Mouse (Mus musculus) embryo, embryonic 10 days (tissue): ENCODE data around the gene Defb33.

Experiments used
- DNase-seq: peaks from one replicate; pipeline ENCODE4 v3.0.0-alpha.2; 2015; ENCODE audit warnings: low spot score

Defb33 gene

GRCm38 (mm10) chr8:20892369-20892768, at the start of gene Defb33:
Gene Defb33, plus strand, starts transcription at chr8:20892669.
- no peak for DNase-seq

GRCm38 (mm10) chr8:20874608-20875007, 17.9 kb upstream of the Defb33 start:
- no peak for DNase-seq

GRCm38 (mm10) chr8:20902527-20902926, 10.1 kb downstream of the Defb33 start, which contains the start of gene Gm15056:
Gene Gm15056, minus strand, starts transcription at chr8:20902627.
- no peak for DNase-seq

GRCm38 (mm10) chr8:20907119-20907518, 14.7 kb downstream of the Defb33 start:
- no peak for DNase-seq

GRCm38 (mm10) chr8:20908256-20908655, 15.8 kb downstream of the Defb33 start:
- DNase-seq: no peak

GRCm38 (mm10) chr8:20912288-20912687, 19.8 kb downstream of the Defb33 start:
- DNase-seq: no peak

- no peak for DNase-seq
These were observed 29.5 kb downstream of the Defb33 start, which contains the start of gene Gm6040 for GRCm38 (mm10) chr8:20921971-20922370. Gene Gm6040, minus strand, starts transcription at chr8:20922071.

GRCm38 (mm10) chr8:20944610-20945009, 52.1 kb downstream of the Defb33 start, which contains the start of gene AY761185:
Gene AY761185, minus strand, starts transcription at chr8:20944710.
- DNase-seq: no peak
